ENCODE assay signal across 8 mouse cellular contexts in the genomic region with DNA sequence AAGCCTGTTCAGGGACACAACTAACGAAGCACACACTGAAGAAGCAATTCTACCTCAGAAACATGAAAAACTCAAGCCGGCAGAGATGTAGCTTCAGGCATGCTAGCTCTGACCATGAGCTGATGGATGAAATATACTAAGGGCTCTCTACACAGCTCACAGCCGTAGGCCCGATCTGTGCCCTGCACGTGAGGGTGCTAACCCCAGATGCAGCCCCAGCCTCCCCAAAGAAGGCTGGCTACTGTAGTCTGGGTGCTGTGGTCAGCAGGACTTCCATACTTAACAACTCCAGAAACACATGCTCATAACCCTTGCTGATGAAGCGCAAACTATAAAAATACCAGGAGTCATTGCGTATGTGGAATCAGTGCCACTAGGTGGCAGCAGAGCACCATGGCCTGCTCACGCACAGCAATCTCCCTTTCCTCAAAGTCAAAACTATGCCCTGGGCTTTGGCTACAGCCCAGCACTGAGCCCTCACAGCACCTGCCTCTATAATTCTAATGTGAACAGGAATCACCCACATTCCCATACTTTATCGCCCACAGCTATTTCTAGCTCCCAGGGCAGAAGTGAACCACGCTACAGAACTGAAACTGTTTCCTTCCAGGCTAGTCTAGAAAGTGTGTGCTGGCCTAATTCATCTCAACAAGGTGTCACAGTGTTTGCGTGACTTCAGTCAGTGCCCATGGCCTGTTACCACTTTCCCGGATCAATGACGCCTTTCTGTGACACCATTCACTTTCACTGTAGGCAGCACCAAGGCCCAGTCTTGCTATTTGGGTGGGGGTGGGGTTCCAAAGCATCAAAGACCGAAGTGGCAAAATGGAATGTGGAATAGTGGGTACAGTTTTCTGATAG.
DNase-seq lines count a peak whose midpoint lies in the region; ATAC-seq lines count a peak whose summit lies in the region.

No protein-coding gene starts in this region.

- no peak overlapping the region for H3K4me3 ChIP-seq in midbrain, embryonic 12.5 days

- DNase-seq in adipocyte (ENCODE audit: low spot score): peak; percentile 81
- DNase-seq in gastrocnemius, postnatal 10 days: peak; percentile 87
- peak; percentile 58 to 77 for DNase-seq in left cerebral cortex, adult 8-10 months (ENCODE audit: low spot score in 2 of 2)
- peak; percentile 58 for DNase-seq in skeletal muscle tissue, adult 2 months (ENCODE audit: low read depth, low spot score)
- DNase-seq in yolk sac, embryonic 10.5 days (ENCODE audit: low spot score): peak; percentile 52

- no peaks in the 10 kb centered on the region for H3K36me3 ChIP-seq in midbrain, embryonic 12.5 days

- 64% methylated on average over 14 of the region's 14 CpGs for WGBS in midbrain, embryonic 12.5 days

- peak; percentile 92 for ATAC-seq in common myeloid progenitor, adult 5-6 weeks (replicated peaks; ENCODE audit: low read depth, poor library complexity, severe bottlenecking)
- ATAC-seq in inflammation-experienced regulatory T-cells, adult 6 months: peak; percentile 71
- peak; percentile 52; the same call in 1 of the 2 replicates for ATAC-seq in midbrain, embryonic 12.5 days (ENCODE audit: low FRiP score, low read depth)

- no peaks in the 10 kb centered on the region for H3K27me3 ChIP-seq in midbrain, embryonic 12.5 days

- no peak overlapping the region for H3K9ac ChIP-seq in midbrain, embryonic 12.5 days (replicated peaks)

- no peaks in the 10 kb centered on the region for H3K9me3 ChIP-seq in midbrain, embryonic 12.5 days

- H3K4me1 ChIP-seq in midbrain, embryonic 12.5 days: no peaks in the 10 kb centered on the region

- no peak overlapping the region for H3K4me2 ChIP-seq in midbrain, embryonic 12.5 days (replicated peaks)

- no peak overlapping the region for H3K27ac ChIP-seq in midbrain, embryonic 12.5 days (replicated peaks)
